Mouse (Mus musculus): Measurements from ENCODE around the gene Nifk. TPM values are rescaled to one million over a fixed set of nuclear protein-coding genes. Genes with fewer than 3 reads are reported as not detected.

Nifk gene
- 8.4 and 10.0 TPM in 2 replicates for polyA plus RNA-seq (2012; rRNA removed)

DNA sequence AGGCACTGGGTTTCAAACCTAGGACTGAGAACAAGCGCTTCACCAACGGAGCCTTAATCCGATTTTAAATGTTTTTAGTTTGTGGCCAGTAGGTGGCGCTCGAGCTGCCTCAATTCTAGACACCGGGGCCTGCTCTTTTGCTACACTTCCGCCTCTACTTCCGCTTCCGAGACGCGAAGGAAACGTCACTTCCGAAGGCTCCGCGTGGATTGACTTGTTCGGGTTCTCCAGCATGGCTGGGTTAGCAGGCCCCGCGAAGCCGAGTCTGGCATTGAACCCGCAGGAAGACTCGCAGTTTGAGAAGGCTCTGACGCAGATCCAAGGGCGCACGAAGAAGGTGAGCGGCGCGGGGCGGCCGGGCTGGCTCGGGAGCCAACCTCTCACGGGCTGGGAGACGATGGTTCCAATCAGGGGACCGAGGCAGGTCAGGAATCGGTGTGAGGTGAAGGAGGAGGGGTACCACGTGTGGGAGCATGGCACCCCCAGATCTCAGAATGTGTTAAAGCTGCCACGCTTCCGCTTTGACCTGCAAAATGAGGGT, at the start of gene Nifk:
Gene Nifk (plus strand): TSS at position 179 of the 541 bp plus-strand sequence.
- no peak for DNase-seq (ENCODE audit: low read depth)

DNA sequence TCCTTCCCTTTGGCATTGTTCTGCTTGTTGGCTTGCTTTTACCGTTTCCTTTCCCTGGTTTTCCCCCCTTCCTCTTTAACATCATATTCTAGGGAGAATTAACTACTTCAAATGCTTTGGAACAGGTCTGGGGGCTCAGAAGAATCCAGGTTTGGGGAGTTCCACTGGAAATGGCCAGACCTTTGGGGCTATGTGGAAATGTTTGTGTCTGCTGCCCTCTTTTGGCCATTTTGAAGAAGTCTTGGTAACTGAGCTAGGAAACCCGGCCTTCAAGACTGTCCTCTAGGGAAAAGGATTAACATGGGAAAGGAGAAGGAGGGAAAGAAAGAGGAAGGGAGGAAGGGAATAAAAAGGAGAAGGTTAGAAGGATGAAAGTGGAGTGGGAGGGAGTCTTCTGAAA, 46.5 kb upstream of the Nifk start:
- no peak for DNase-seq (ENCODE audit: low read depth)

- DNase-seq (ENCODE audit: low read depth) = no peak
These were observed 29.3 kb upstream of the Nifk start for GRCm38 (mm10) chr1:118292291-118292690.

- no peak for DNase-seq (ENCODE audit: low read depth)
These were observed 27.4 kb upstream of the Nifk start for GRCm38 (mm10) chr1:118294192-118294591.

DNA sequence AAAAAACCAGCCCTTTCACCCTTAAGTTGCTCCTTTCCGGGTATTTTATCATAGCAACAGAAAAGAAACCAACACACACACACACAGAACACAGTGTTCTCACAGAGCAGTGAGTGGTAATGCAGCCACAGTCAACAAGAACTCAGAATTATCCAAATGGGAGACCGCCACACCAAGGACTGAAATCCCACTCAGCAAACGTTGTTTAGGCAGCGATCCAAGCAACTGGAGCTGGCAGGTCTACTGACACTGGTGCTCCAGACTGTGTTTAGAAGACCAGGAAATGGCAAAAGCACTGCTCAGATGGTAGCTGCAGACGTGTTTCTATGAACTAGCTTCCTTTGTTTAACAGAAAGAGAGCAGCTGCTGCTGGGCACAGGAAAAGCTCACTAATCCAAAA, 26.8 kb upstream of the Nifk start:
- no peak for DNase-seq (ENCODE audit: low read depth)

GRCm38 (mm10) chr1:118296673-118297072, 25.0 kb upstream of the Nifk start:
- DNase-seq (ENCODE audit: low read depth) = peak; percentile 62

- no peak for DNase-seq (ENCODE audit: low read depth)
These were observed 23.9 kb upstream of the Nifk start for GRCm38 (mm10) chr1:118297719-118298118.

DNA sequence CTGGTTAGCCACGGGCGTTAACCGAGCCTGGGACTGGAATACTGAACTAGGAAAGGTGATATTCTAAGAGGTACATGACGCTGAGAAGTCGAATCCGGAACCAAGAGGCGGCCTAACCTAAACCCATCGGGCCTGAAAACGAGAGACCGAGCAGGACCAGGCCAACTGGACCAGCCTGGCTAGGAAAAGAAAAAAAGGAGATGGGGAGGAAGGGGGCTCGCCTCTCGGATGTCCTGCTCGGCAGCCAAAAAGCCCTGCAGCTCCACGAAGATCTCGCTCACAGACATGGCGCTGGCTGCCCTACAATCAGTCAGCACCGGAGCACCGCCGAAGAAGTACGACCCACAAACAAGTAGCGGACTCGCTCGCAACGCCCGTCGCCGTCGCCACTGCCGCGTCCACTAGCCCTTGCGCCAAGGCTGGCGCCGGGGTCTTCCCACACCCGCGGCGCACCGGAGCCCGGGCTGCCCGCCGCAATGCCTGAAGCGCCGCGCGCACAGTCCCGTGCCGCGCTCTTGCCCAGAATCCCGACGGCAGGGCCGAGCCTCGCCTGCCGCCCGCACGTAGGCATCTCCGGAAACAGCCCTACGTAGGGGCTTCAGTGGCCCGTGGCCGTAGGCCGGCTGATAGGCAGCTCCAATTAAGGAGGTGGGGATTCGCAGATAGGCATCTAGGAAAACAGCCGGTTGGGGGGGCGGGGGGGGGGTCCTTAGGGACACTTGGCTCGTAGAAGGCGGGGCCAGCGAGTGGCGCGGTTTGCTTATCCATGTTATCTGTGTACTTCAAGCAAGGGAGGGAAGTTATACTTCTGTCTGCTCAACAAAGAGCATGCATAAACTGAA, 10.6 kb upstream of the Nifk start:
- no peak for DNase-seq (ENCODE audit: low read depth)

DNA sequence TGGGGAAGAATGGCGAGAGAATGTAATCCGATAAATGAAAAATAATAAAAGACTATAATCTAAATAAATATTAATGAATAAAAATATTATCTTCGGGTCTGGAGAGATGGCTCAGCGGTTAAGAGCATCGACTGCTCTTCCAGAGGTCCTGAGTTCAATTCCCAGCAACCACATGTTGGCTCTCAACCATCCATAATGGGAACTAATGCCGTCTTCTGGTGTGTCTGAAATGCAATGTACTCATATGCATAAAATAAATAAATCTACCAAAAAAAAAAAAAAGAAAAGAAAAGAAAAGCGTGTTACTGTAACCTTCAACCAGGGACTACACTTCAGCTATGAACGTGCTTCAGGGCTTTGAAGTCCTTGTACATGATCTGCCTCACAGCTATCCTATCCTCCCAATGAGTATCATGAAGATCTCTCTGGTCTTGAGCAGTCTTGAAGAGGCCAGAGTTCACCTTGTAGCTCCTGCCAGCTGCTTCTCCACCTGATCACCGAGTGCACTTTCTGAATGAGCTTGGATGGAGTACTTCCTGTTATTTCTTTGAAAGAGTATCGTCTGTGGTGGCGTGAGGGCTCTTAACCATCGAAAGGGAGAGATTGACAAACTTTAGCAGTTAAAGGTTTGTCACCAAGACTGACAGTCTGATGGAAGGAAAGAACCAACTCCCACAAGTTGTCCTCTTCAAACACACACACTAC, 9.9 kb upstream of the Nifk start, which contains the start of gene Tsn:
Gene Tsn (minus strand): TSS at position 118 of the 705 bp plus-strand sequence.
- DNase-seq (ENCODE audit: low read depth) = no peak

- no peak for DNase-seq (ENCODE audit: low read depth)
These were observed 943 bp upstream of the Nifk start for GRCm38 (mm10) chr1:118320696-118321095.

GRCm38 (mm10) chr1:118334749-118335713, 13.4 kb downstream of the Nifk start:
- no peak for DNase-seq (ENCODE audit: low read depth)

- DNase-seq (ENCODE audit: low read depth) = no peak
These were observed 14.2 kb downstream of the Nifk start for GRCm38 (mm10) chr1:118335847-118336246.

- no peak for DNase-seq (ENCODE audit: low read depth)
These were observed 16.3 kb downstream of the Nifk start for GRCm38 (mm10) chr1:118337921-118338320.

DNA sequence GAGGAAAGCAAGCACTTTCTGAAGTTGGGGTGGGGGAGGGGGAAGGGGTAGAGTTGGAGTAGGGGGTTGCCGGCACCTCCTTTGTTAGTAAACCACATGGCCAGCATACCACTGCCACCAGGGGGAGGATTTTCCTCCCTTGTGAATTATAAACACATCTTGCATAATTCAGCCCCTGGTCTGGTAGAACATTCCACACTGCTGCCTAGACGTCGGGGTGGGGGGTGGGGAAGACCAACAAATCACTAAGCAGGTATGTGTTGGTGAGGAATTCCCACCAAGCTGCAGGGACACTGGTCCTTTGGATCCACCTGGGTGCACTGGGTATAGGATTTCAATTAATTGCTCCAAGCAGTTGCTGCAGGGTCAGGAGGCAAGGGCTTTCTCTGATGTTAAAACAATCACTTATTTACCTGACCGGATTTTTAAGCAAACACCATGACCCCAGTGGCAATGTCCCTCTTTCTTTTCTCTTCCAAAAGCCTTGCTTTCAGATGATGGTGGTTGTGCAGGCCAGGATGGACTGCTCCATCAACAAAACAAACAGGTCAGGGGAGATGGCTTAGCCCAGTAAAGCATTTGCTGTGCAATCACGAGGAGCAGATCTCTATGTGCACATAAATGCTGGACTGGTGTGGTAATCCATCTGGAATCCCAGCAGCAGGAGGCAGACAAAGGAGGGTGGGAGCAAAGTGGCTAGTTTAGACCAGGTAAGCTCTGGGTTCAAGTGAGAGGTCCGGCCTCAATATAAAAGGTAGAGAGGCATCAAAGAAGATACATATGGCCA, 22.2 kb downstream of the Nifk start:
- DNase-seq (ENCODE audit: low read depth) = no peak

GRCm38 (mm10) chr1:118349922-118350321, 28.3 kb downstream of the Nifk start:
- no peak for DNase-seq (ENCODE audit: low read depth)

DNA sequence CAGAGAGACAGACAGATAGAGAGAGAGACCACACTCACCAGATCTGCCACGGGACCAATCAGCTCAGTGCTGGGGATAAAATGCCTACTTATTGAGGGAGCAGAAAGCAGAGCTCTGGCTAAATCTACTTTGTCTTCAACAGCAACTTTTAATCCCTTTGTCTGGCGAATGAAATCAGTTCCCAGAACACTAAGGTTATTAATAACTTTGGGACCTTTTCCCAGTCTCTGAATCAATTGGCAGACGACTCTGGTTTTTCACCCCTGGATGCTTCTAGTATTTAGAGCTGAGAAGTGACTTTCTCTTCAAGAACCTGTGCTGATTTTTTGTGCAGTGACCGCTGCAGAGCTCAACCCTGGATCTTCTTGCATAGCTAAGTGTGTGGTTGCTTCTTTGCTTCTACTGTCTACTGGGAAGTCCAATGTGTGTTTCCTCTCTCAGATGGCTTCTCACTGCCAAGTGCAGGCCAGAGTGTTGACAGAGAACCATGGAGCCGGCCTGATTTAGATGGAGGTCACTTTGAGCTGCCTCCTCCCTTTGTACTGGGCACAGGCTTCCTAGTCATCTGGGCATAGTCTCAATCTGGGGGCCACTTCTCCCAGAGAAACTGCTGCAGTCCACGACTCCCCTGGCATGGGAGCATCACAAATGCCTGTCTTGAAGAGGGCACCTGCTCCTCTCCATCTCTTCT, 37.6 kb downstream of the Nifk start:
- DNase-seq (ENCODE audit: low read depth) = no peak

GRCm38 (mm10) chr1:118367970-118368369, 46.3 kb downstream of the Nifk start:
- DNase-seq (ENCODE audit: low read depth) = no peak

DNA sequence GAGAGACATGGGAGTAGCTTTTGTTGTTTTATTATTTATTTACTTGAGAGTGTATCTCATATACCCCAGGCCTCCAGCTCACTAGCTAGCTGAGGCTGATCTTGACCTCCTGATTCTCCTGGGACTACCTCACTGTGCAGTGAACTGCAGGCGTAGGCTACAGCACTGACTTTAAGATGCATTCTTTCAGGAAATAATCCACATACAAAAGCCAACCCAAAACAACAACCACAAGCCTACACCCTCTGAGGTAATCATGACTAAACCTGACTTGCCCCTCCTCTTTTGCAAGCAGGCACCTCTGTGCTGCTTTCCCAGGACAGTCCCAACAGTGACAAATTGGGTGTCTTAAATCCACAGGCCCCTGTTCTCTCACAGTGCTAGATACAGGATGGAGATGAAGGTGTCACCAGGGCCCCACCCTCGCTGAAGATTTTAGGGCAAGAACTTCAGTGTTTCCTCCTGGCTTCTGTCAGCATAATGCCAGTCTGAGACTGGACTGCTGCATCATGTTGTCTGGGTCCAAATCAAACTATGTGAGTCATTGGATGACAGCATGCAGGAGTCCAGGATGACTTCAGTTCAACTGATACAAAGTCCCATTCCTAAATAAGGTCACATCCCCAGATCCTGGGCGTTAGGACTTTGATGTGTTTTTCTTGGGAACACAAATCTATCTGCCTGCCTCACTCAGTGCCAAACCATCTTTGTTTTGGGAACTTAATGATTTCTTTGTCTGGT, 47.3 kb downstream of the Nifk start:
- DNase-seq (ENCODE audit: low read depth) = no peak

- DNase-seq (ENCODE audit: low read depth) = no peak
These were observed 56.1 kb downstream of the Nifk start for GRCm38 (mm10) chr1:118377784-118378183.

Data from gonadal fat pad, adult 2 months (tissue).